Comparison of ENCODE assay signal across 13 mouse cellular contexts in genomic region chr3:101593266-101593651, GRCm38 (mm10). TPM values are rescaled to one million over a fixed set of nuclear protein-coding genes. Genes with fewer than 3 reads are reported as not detected.
DNase-seq lines count a peak whose midpoint lies in the region; ATAC-seq and TF ChIP-seq lines count a peak whose summit lies in the region.
"Had no signal": no experiment of that assay in that cellular context is flagged by ENCODE, and none has a peak within 500 bp of the region (broad histone marks: within the 10 kb centered on the region; RNA-seq: fewer than 3 reads in every experiment).

No protein-coding gene starts in this region.

- no peaks in the 10 kb centered on the region for H3K27me3 ChIP-seq in forebrain, embryonic 14.5 days (replicated peaks; ENCODE audit: control insufficient read depth, insufficient read depth, low read length)
- H3K27me3 ChIP-seq in forebrain, postnatal 0 days (ENCODE audit: insufficient read depth, low read length): no peaks in the 10 kb centered on the region
- no peaks in the 10 kb centered on the region for H3K27me3 ChIP-seq in hindbrain, embryonic 10.5 days (ENCODE audit: insufficient read depth, poor library complexity, severe bottlenecking)
- H3K27me3 ChIP-seq in hindbrain, embryonic 16.5 days (replicated peaks; ENCODE audit: control insufficient read depth, insufficient read depth, low read length): no peaks in the 10 kb centered on the region
- peaks cover 29% of the 10 kb centered on the region; the same call in 1 of the 2 replicates for H3K27me3 ChIP-seq in midbrain, embryonic 12.5 days
- H3K27me3 ChIP-seq in liver, embryonic 12.5 days (replicated peaks): no peaks in the 10 kb centered on the region
- H3K27me3 ChIP-seq: liver, embryonic 13.5 days had no signal

- peak overlapping the region; percentile 48; the same call in 1 of the 2 replicates for H3K27ac ChIP-seq in forebrain, embryonic 14.5 days (ENCODE audit: low read depth, low read length)
- H3K27ac ChIP-seq in forebrain, postnatal 0 days (ENCODE audit: low read depth, low read length): no peak overlapping the region
- H3K27ac ChIP-seq in hindbrain, embryonic 10.5 days: peak overlapping the region; percentile 23; the same call in 1 of the 2 replicates
- H3K27ac ChIP-seq in hindbrain, embryonic 16.5 days (ENCODE audit: low read depth, low read length): no peak overlapping the region
- H3K27ac ChIP-seq in midbrain, embryonic 12.5 days (replicated peaks): peak overlapping the region; percentile 49; the same call in 1 of the 2 replicates
- no peak overlapping the region for H3K27ac ChIP-seq in liver, embryonic 12.5 days
- H3K27ac ChIP-seq: liver, embryonic 13.5 days had no signal

- no peaks in the 10 kb centered on the region for H3K9me3 ChIP-seq in forebrain, embryonic 14.5 days (replicated peaks; ENCODE audit: control insufficient read depth, low read length)
- H3K9me3 ChIP-seq in forebrain, postnatal 0 days (ENCODE audit: low read length): no peaks in the 10 kb centered on the region
- H3K9me3 ChIP-seq in hindbrain, embryonic 10.5 days: no peaks in the 10 kb centered on the region
- H3K9me3 ChIP-seq in hindbrain, embryonic 16.5 days (ENCODE audit: control insufficient read depth, low read length): no peaks in the 10 kb centered on the region
- H3K9me3 ChIP-seq in midbrain, embryonic 12.5 days: no peaks in the 10 kb centered on the region
- no peaks in the 10 kb centered on the region for H3K9me3 ChIP-seq in liver, embryonic 12.5 days (replicated peaks)
- H3K9me3 ChIP-seq: liver, embryonic 13.5 days had no signal

- H3K4me2 ChIP-seq in forebrain, embryonic 14.5 days (ENCODE audit: low read length): no peak overlapping the region
- H3K4me2 ChIP-seq in forebrain, postnatal 0 days (ENCODE audit: low read depth): no peak overlapping the region
- H3K4me2 ChIP-seq in hindbrain, embryonic 16.5 days (ENCODE audit: low read length): no peak overlapping the region
- H3K4me2 ChIP-seq in midbrain, embryonic 12.5 days (replicated peaks): no peak overlapping the region
- no peak overlapping the region for H3K4me2 ChIP-seq in liver, embryonic 12.5 days
- H3K4me2 ChIP-seq: liver, embryonic 13.5 days had no signal

- H3K4me1 ChIP-seq in forebrain, embryonic 14.5 days (ENCODE audit: control insufficient read depth, insufficient read depth, low read length): peaks cover 22% of the 10 kb centered on the region
- H3K4me1 ChIP-seq in forebrain, postnatal 0 days (ENCODE audit: insufficient read depth): peaks cover 17% of the 10 kb centered on the region
- peaks cover 48% of the 10 kb centered on the region for H3K4me1 ChIP-seq in hindbrain, embryonic 10.5 days (replicated peaks)
- peaks cover 27% of the 10 kb centered on the region for H3K4me1 ChIP-seq in hindbrain, embryonic 16.5 days (ENCODE audit: control insufficient read depth, insufficient read depth, low read depth, low read length)
- H3K4me1 ChIP-seq in midbrain, embryonic 12.5 days: peaks cover 39% of the 10 kb centered on the region
- peaks cover 24% of the 10 kb centered on the region for H3K4me1 ChIP-seq in liver, embryonic 12.5 days

- no peak overlapping the region for H3K9ac ChIP-seq in forebrain, embryonic 14.5 days (ENCODE audit: low read length)
- no peak overlapping the region for H3K9ac ChIP-seq in forebrain, postnatal 0 days
- no peak overlapping the region for H3K9ac ChIP-seq in hindbrain, embryonic 16.5 days (ENCODE audit: low read depth, low read length)
- no peak overlapping the region for H3K9ac ChIP-seq in midbrain, embryonic 12.5 days (replicated peaks)
- H3K9ac ChIP-seq in liver, embryonic 12.5 days: no peak overlapping the region
- H3K9ac ChIP-seq: liver, embryonic 13.5 days had no signal

- no peak for TF ChIP-seq CTCF in forebrain, postnatal 0 days (IDR thresholded peaks at IDR 0.05; ENCODE audit: low read depth)

- no peak for DNase-seq in forebrain, embryonic 14.5 days (ENCODE audit: low spot score)
- no peak for DNase-seq in forebrain, postnatal 0 days
- DNase-seq in hindbrain, embryonic 10.5 days (ENCODE audit: low spot score): no peak
- peak; percentile 45 for DNase-seq in forelimb bud, embryonic 11.5 days (ENCODE audit: low read depth, low spot score)
- DNase-seq in cerebellum, postnatal 10 days: no peak
- DNase-seq: kidney, postnatal 4 days; liver, embryonic 13.5 days; lung, postnatal 14 days; thymus, postnatal 4 days had no signal

- H3K36me3 ChIP-seq in forebrain, embryonic 14.5 days (ENCODE audit: control insufficient read depth, insufficient read depth, low read length): peaks cover 61% of the 10 kb centered on the region
- H3K36me3 ChIP-seq in forebrain, postnatal 0 days (ENCODE audit: insufficient read depth): peaks cover 65% of the 10 kb centered on the region
- peaks cover 81% of the 10 kb centered on the region for H3K36me3 ChIP-seq in hindbrain, embryonic 10.5 days
- peaks cover 40% of the 10 kb centered on the region for H3K36me3 ChIP-seq in hindbrain, embryonic 16.5 days (ENCODE audit: control insufficient read depth, insufficient read depth, low read length)
- H3K36me3 ChIP-seq in midbrain, embryonic 12.5 days: peaks cover 47% of the 10 kb centered on the region
- H3K36me3 ChIP-seq in liver, embryonic 12.5 days: peaks cover 80% of the 10 kb centered on the region

- 66% methylated on average over 7 of the region's 7 CpGs for WGBS in forebrain, embryonic 14.5 days
- WGBS in forebrain, postnatal 0 days: 57% methylated on average over 7 of the region's 7 CpGs
- WGBS in hindbrain, embryonic 10.5 days: 72% methylated on average over 7 of the region's 7 CpGs
- 49% methylated on average over 7 of the region's 7 CpGs for WGBS in hindbrain, embryonic 16.5 days
- WGBS in midbrain, embryonic 12.5 days: 52% methylated on average over 7 of the region's 7 CpGs
- 85% methylated on average over 7 of the region's 7 CpGs for WGBS in liver, embryonic 12.5 days (ENCODE audit: insufficient replicate concordance)

- no peak for ATAC-seq in forebrain, embryonic 14.5 days
- no peak for ATAC-seq in forebrain, postnatal 0 days
- no peak for ATAC-seq in hindbrain, embryonic 16.5 days
- ATAC-seq in midbrain, embryonic 12.5 days (ENCODE audit: low FRiP score, low read depth): no peak
- ATAC-seq in liver, embryonic 12.5 days: no peak
- ATAC-seq: intestine, postnatal 0 days had no signal

- H3K4me3 ChIP-seq in forebrain, embryonic 14.5 days (ENCODE audit: low read depth, low read length): no peak overlapping the region
- no peak overlapping the region for H3K4me3 ChIP-seq in forebrain, postnatal 0 days (ENCODE audit: low read depth, low read length)
- no peak overlapping the region for H3K4me3 ChIP-seq in hindbrain, embryonic 10.5 days
- no peak overlapping the region for H3K4me3 ChIP-seq in hindbrain, embryonic 16.5 days (ENCODE audit: low read length)
- H3K4me3 ChIP-seq in midbrain, embryonic 12.5 days: no peak overlapping the region
- no peak overlapping the region for H3K4me3 ChIP-seq in liver, embryonic 12.5 days
- H3K4me3 ChIP-seq: liver, embryonic 13.5 days had no signal

RNA-seq across cellular contexts. Expression of gene Atp1a1, which starts 11.2 kb away (rescaled TPM):
- 50.8 and 64.9 TPM in 2 replicates for polyA plus RNA-seq in forebrain, embryonic 14.5 days (2014; fragmentation: Nextera tagmentation; extraction: Ambion mirVana)
- 160 and 199 TPM in 2 replicates for total RNA-seq in forebrain, postnatal 0 days (2014; rRNA removed)
- polyA plus RNA-seq in forebrain, postnatal 0 days (2015; fragmentation: Nextera tagmentation; extraction: Ambion mirVana): 50.2 and 53.7 TPM in 2 replicates
- polyA plus RNA-seq in hindbrain, embryonic 10.5 days (2016; fragmentation: Nextera tagmentation; extraction: Ambion mirVana): 50.2 and 63.3 TPM in 2 replicates
- polyA plus RNA-seq in hindbrain, embryonic 16.5 days (2015; fragmentation: Nextera tagmentation; extraction: Ambion mirVana): 67.5 and 74.9 TPM in 2 replicates
- polyA plus RNA-seq in midbrain, embryonic 12.5 days (2016; fragmentation: Nextera tagmentation; extraction: Ambion mirVana): 46.3 and 50.9 TPM in 2 replicates
- polyA plus RNA-seq in liver, embryonic 12.5 days (2016; fragmentation: Nextera tagmentation; extraction: Ambion mirVana): 54.1 and 55.2 TPM in 2 replicates

Comparison
In these comparisons a context has a peak if more than half of its experiments do, and no peak if none do; other contexts are left out.
1. H3K27ac ChIP-seq: peak in forebrain, embryonic 14.5 days (single experiment), hindbrain, embryonic 10.5 days (single experiment) and midbrain, embryonic 12.5 days (single experiment); none in forebrain, postnatal 0 days (single experiment), hindbrain, embryonic 16.5 days (single experiment) and liver, embryonic 12.5 days (single experiment).